Mouse (Mus musculus) heart, embryonic 16.5 days (tissue): ENCODE results near the gene Btg4. TPM values are rescaled to one million over a fixed set of nuclear protein-coding genes. Genes with fewer than 3 reads are reported as not detected.

ENCODE experiments used
- ATAC-seq: fragments of 200-750 bp; cut with Nextera tagmentation; replicated peaks from 2 replicates; pipeline ENCODE4 v1.8.0; 2017; ENCODE audit warnings: moderate number of reproducible peaks; ENCODE audit not compliant: insufficient read depth, low FRiP score; ENCODE audit errors: extremely low read depth
- H3K27ac ChIP-seq: fragments of 300-500 bp; sonication (generic); 2 replicates; pipeline ENCODE4 v1.5.1; 2014; ENCODE audit warnings: mild to moderate bottlenecking, low read length, control low read depth, moderate library complexity
- H3K27me3 ChIP-seq: fragments of 300-500 bp; sonication (generic); 2 replicates; pipeline ENCODE4 v1.6.1; 2014; ENCODE audit warnings: low read length, mixed read lengths; ENCODE audit not compliant: control insufficient read depth, insufficient read depth
- H3K36me3 ChIP-seq: fragments of 300-500 bp; sonication (generic); 2 replicates; pipeline ENCODE4 v1.6.1; 2014; ENCODE audit not compliant: control insufficient read depth, insufficient read depth
- H3K4me1 ChIP-seq: fragments of 300-500 bp; sonication (generic); 2 replicates; pipeline ENCODE4 v1.6.1; 2014; ENCODE audit warnings: low read length, mixed read lengths; ENCODE audit not compliant: control insufficient read depth, insufficient read depth
- H3K4me2 ChIP-seq: fragments of 300-500 bp; sonication (generic); 2 replicates; pipeline ENCODE4 v1.6.1; 2014; ENCODE audit warnings: low read depth, mild to moderate bottlenecking, control low read depth, low read length
- H3K4me3 ChIP-seq: fragments of 300-500 bp; sonication (generic); 2 replicates; pipeline ENCODE4 v1.5.1; 2014; ENCODE audit warnings: mild to moderate bottlenecking, control low read depth, low read length
- H3K9ac ChIP-seq: fragments of 300-500 bp; sonication (generic); 2 replicates; pipeline ENCODE4 v1.6.1; 2014; ENCODE audit warnings: low read length, control low read depth
- H3K9me3 ChIP-seq: fragments of 300-500 bp; sonication (generic); replicated peaks from 2 replicates; pipeline ENCODE4 v1.6.1; 2016; ENCODE audit warnings: low read length; ENCODE audit not compliant: control insufficient read depth
- WGBS: fragments of 180-500 bp; shearing (Covaris S2); extraction: QIAGEN DNeasy Blood & Tissue Kit; methylation state at CpG from one replicate; pipeline ENCODE4 v1.1.7; 2014; 5-methylcytosine and 5-hydroxymethylcytosine counted together
- polyA plus RNA-seq: library from polyadenylated mRNA; unstranded; fragments of >200 nt; fragmentation: Nextera tagmentation; extraction: Ambion mirVana; gene quantifications from 2 replicates; pipeline ENCODE4 v1.2.1, GENCODE M21; 2015

Btg4 gene
- polyA plus RNA-seq, 1 experiment from 2014 or later, result not detected

GRCm38 (mm10) chr9:51032291-51032690 is 28.4 kb upstream of the Btg4 start:
- Histone ChIP-seq H3K9me3 (no peaks in the 10 kb centered on the region), H3K9ac (no peak overlapping the region), H3K36me3 (no peaks in the 10 kb centered on the region), H3K27ac (no peak overlapping the region), H3K27me3 (no peaks in the 10 kb centered on the region), H3K4me2 (no peak overlapping the region), H3K4me1 (peaks cover 5% of the 10 kb centered on the region; the same call in 1 of the 2 replicates), H3K4me3 (no peak overlapping the region)
- WGBS, result 72% methylated on average over 8 of the region's 8 CpGs
- no peak for ATAC-seq

GRCm38 (mm10) chr9:51032785-51033529 is 27.7 kb upstream of the Btg4 start:
- Histone ChIP-seq H3K36me3 (no peaks in the 10 kb centered on the region), H3K27me3 (no peaks in the 10 kb centered on the region), H3K9me3 (no peaks in the 10 kb centered on the region), H3K4me1 (peaks cover 5% of the 10 kb centered on the region; the same call in 1 of the 2 replicates), H3K4me3 (no peak overlapping the region), H3K4me2 (no peak overlapping the region), H3K27ac (no peak overlapping the region), H3K9ac (no peak overlapping the region)
- 80% methylated on average over 3 of the region's 3 CpGs for WGBS
- no peak for ATAC-seq

- H3K27ac ChIP-seq, result no peak overlapping the region
- no peak for ATAC-seq
- no peak overlapping the region for H3K9ac ChIP-seq
- no peaks in the 10 kb centered on the region for H3K27me3 ChIP-seq
- H3K4me1 ChIP-seq, result no peaks in the 10 kb centered on the region
- WGBS, result 84% methylated on average over 7 of the region's 7 CpGs
- no peaks in the 10 kb centered on the region for H3K36me3 ChIP-seq
- no peak overlapping the region for H3K4me2 ChIP-seq
- no peaks in the 10 kb centered on the region for H3K9me3 ChIP-seq
- no peak overlapping the region for H3K4me3 ChIP-seq
Measured at GRCm38 (mm10) chr9:51041491-51041980, 19.2 kb upstream of the Btg4 start.

- H3K27me3 ChIP-seq, result no peaks in the 10 kb centered on the region
- H3K4me3 ChIP-seq, result no peak overlapping the region
- H3K9me3 ChIP-seq, result no peaks in the 10 kb centered on the region
- no peak overlapping the region for H3K9ac ChIP-seq
- no peaks in the 10 kb centered on the region for H3K4me1 ChIP-seq
- H3K4me2 ChIP-seq, result no peak overlapping the region
- no peak for ATAC-seq
- WGBS, result 74% methylated on average over 6 of the region's 6 CpGs
- H3K27ac ChIP-seq, result no peak overlapping the region
- no peaks in the 10 kb centered on the region for H3K36me3 ChIP-seq
Measured at GRCm38 (mm10) chr9:51042136-51042535, 18.6 kb upstream of the Btg4 start.

GRCm38 (mm10) chr9:51052180-51052579 is 8.5 kb upstream of the Btg4 start:
- no peak overlapping the region for H3K27ac ChIP-seq
- ATAC-seq, result no peak
- H3K27me3 ChIP-seq, result no peaks in the 10 kb centered on the region
- H3K9ac ChIP-seq, result no peak overlapping the region
- 44% methylated on average over 3 of the region's 3 CpGs for WGBS
- H3K9me3 ChIP-seq, result no peaks in the 10 kb centered on the region
- no peaks in the 10 kb centered on the region for H3K4me1 ChIP-seq
- H3K4me2 ChIP-seq, result no peak overlapping the region
- H3K4me3 ChIP-seq, result no peak overlapping the region
- H3K36me3 ChIP-seq, result no peaks in the 10 kb centered on the region

- Histone ChIP-seq H3K9ac (no peak overlapping the region), H3K36me3 (no peaks in the 10 kb centered on the region), H3K27ac (no peak overlapping the region), H3K9me3 (no peaks in the 10 kb centered on the region), H3K4me3 (no peak overlapping the region), H3K27me3 (no peaks in the 10 kb centered on the region), H3K4me1 (no peaks in the 10 kb centered on the region), H3K4me2 (no peak overlapping the region)
- WGBS, result 57% methylated on average over 3 of the region's 3 CpGs
- no peak for ATAC-seq
Measured at GRCm38 (mm10) chr9:51056360-51057324, 4.1 kb upstream of the Btg4 start.

GRCm38 (mm10) chr9:51058951-51059521 is 1.7 kb upstream of the Btg4 start:
- Histone ChIP-seq H3K4me2 (no peak overlapping the region), H3K27me3 (no peaks in the 10 kb centered on the region), H3K4me1 (no peaks in the 10 kb centered on the region), H3K9ac (no peak overlapping the region), H3K27ac (no peak overlapping the region), H3K4me3 (no peak overlapping the region), H3K36me3 (0 out of 2 replicates have a peak, but pooled peaks cover 2% of the 10 kb centered on the region), H3K9me3 (no peaks in the 10 kb centered on the region)
- ATAC-seq, result no peak
- 55% methylated on average over 4 of the region's 4 CpGs for WGBS

GRCm38 (mm10) chr9:51068202-51068601 is 7.5 kb downstream of the Btg4 start:
- Histone ChIP-seq H3K4me3 (no peak overlapping the region), H3K4me1 (peaks cover 3% of the 10 kb centered on the region), H3K27ac (no peak overlapping the region), H3K36me3 (no peaks in the 10 kb centered on the region), H3K4me2 (no peak overlapping the region), H3K9ac (no peak overlapping the region), H3K27me3 (no peaks in the 10 kb centered on the region), H3K9me3 (no peaks in the 10 kb centered on the region)
- ATAC-seq, result no peak
- 50% methylated on average over 3 of the region's 3 CpGs for WGBS
